Mouse (Mus musculus): ENCODE data around the gene Sh3bp5l.
"Not testable (repeated sequence)": the region's sequence is repeated elsewhere in the genome, so short reads cannot be mapped to it uniquely, and the experiment has no call there.

Sh3bp5l gene

DNA sequence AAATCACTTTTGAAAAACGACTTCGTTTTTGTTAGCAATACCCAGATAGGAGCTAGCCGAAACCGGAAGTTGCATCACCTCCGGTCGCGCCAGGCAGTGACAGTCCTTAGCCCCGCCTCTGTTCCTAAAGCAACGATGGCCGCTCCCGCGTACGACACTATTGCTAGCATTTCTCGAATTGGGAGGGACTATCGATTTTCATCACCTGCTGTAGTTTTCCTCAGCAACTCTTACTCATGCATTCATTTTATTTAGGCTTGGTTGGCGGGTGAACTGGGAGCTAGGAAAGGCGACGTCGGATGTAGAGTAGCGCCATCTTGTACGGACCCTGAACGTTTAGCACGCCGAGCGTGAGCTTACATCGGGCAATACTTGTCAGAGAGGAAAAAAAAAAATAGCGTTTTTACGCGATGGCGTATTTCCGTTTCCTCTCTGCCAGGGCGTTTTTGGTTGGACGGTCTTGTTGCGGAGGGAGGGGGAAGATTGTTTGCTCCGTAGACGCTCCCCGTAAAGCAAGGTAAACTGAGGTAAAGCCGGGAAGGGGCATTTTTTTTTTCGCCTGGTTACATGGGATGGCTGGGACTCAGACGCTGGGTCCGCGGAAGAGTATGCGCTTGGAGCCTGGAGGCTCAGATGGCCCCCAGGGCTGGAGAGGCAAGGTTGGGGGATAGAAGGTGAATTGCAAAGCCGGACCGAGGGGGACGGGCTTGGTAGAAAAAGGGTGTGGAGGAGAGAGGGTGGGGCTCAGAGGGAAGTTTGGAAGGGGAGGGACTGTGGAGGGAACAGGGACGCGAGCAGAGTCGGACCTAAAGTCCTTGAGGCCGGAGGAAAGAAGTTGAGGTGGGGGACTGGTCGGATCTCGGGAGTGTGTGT lies at the start of gene Sh3bp5l, which contains the start of gene Zfp672:
Gene Sh3bp5l (plus strand): TSS at position 449 of the 873 bp plus-strand sequence.
Gene Zfp672 (minus strand): TSS at position 64 of the 873 bp plus-strand sequence.
- ATAC-seq (ENCODE audit: low TSS enrichment): peak; percentile 95

DNA sequence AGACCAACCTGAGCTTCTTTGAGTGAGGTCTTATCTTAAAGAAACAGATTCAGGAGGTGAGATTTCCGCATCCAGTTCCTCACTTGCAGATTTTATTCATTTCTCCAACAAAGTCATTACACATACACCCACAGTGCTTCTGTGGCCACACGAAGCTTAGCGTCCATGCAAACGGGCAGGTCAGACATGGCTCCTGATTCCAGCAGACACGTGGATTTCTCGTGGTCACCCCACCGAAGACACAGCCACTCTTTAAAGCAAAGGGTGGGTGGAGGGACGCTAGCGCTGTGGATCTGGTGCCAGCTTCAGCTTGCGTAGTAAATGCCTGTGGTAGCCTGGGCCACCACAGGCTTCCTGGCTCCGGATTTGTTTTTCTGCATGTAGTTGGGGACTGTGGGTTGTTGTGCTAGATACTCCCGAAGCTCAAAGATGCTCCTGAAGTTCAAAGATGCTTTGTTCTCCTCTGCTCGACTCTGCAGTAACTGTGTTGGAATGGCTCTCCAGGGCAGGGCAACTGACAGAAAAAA lies 48.5 kb upstream of the Sh3bp5l start:
- no peak for ATAC-seq (ENCODE audit: low TSS enrichment)

DNA sequence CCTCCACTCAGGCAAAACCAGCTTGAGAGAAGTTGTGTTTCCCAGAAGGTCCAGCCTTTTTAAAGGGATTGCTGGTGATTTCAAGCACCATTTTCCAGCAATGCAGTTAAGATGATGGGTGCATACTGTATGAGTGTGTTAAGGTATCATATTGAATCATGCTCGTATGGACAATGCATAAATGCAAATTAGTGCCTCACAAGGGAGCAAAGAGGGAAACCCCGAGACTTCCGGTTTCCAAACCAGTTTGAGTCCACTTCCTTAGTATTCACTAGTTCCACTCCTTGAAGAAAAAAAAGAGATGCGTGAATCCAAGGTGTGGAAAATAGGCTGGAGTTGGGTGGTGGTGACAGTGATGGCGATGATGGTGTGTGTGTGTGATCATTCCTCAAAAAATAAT lies 48.0 kb upstream of the Sh3bp5l start:
- ATAC-seq (ENCODE audit: low TSS enrichment): no peak

GRCm38 (mm10) chr11:58289992-58290682 lies 40.4 kb upstream of the Sh3bp5l start:
- ATAC-seq (ENCODE audit: low TSS enrichment): no peak

- no peak for ATAC-seq (ENCODE audit: low TSS enrichment)
These were observed 39.7 kb upstream of the Sh3bp5l start for GRCm38 (mm10) chr11:58290812-58291211.

- ATAC-seq (ENCODE audit: low TSS enrichment): no peak
These were observed 37.7 kb upstream of the Sh3bp5l start for GRCm38 (mm10) chr11:58292791-58293190.

GRCm38 (mm10) chr11:58297396-58297795 lies 33.1 kb upstream of the Sh3bp5l start:
- no peak for ATAC-seq (ENCODE audit: low TSS enrichment)

GRCm38 (mm10) chr11:58301057-58301456 lies 29.5 kb upstream of the Sh3bp5l start:
- ATAC-seq (ENCODE audit: low TSS enrichment): peak; percentile 39

GRCm38 (mm10) chr11:58301837-58302754 lies 28.4 kb upstream of the Sh3bp5l start:
- peak; percentile 75 for ATAC-seq (ENCODE audit: low TSS enrichment)

- ATAC-seq (ENCODE audit: low TSS enrichment): no peak
These were observed 27.6 kb upstream of the Sh3bp5l start for GRCm38 (mm10) chr11:58302774-58303445.

GRCm38 (mm10) chr11:58303594-58303993 lies 26.9 kb upstream of the Sh3bp5l start:
- ATAC-seq (ENCODE audit: low TSS enrichment): no peak

- ATAC-seq (ENCODE audit: low TSS enrichment): not testable (repeated sequence)
These were observed 25.2 kb upstream of the Sh3bp5l start for GRCm38 (mm10) chr11:58305299-58305698.

DNA sequence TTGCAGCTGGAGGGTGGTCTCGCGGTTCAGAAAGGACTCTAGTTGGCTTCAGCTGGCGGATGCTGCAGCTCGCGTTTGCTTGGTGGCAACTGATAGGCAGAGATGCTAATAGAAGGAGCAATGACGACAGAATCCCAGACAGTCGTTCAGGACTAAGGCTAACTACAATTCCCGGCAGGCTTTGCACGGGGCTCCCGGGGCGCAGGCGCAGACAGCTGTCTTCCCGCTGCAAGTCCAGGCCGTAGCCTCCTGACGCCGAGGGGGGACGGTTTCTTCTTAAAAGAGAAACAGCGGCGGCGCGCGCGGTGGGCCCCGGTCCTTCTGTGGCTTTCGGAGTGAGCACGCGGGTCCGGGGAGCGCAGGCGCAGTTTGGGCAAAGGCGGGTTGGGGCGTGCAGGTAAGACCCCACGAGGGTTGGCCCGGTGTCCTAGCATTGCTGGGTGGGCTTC lies 23.6 kb upstream of the Sh3bp5l start, which contains the start of gene Zfp692:
Gene Zfp692 (plus strand): TSS at position 210 of the 449 bp plus-strand sequence.
- ATAC-seq (ENCODE audit: low TSS enrichment): peak; percentile 80

DNA sequence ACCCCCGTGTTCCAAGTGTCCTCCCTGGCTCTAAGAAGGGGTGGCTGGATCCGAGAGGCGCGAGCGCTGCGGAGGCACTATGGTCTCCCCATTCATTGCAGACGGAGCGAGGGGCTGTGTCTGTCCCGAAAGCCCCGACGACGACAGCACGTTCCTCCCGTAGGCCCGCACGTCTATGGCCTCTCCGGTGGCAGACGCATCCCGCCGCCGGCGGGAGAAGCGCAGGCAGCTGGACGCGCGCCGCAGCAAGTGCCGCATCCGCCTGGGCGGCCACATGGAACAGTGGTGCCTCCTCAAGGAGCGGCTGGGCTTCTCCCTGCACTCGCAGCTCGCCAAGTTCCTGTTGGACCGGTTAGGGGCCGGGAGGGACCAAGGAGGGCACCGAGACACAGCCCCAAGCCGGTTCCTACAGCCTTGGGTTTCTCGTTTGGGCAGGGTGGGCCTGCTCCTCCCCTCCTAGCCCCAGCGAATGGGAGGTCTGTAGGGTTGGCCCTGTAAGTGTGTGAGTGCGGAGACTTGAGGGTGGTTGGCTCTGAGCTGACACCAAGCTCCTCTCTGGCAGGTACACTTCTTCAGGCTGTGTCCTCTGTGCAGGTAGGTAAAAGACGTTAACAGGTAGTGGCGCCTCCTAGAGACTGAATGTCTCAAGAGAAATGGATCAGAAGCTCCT lies 23.0 kb upstream of the Sh3bp5l start:
- peak; percentile 44 for ATAC-seq (ENCODE audit: low TSS enrichment)

DNA sequence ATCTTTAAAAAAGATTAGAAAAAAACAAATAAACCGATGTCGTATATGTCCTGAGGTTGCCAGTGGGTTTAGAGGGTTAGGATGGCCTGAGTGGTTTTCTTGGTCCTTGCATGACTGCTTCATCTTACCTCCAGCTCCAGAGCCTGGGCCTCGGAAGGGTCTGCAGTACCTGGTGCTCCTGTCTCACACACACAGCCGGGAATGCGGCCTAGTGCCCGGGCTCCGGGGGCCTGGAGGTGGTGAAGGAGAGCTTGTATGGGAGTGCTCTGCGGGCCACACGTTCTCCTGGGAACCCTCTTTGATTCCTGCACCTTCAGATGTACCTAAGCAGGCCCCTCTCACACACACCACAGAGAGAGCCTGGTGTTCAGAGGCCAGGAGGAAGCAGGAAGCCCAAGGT lies 21.9 kb upstream of the Sh3bp5l start:
- no peak for ATAC-seq (ENCODE audit: low TSS enrichment)

GRCm38 (mm10) chr11:58314069-58314468 lies 16.5 kb upstream of the Sh3bp5l start:
- peak; percentile 45; the same call in 1 of the 2 replicates for ATAC-seq (ENCODE audit: low TSS enrichment)

GRCm38 (mm10) chr11:58315536-58316168 lies 14.9 kb upstream of the Sh3bp5l start:
- ATAC-seq (ENCODE audit: low TSS enrichment): no peak

DNA sequence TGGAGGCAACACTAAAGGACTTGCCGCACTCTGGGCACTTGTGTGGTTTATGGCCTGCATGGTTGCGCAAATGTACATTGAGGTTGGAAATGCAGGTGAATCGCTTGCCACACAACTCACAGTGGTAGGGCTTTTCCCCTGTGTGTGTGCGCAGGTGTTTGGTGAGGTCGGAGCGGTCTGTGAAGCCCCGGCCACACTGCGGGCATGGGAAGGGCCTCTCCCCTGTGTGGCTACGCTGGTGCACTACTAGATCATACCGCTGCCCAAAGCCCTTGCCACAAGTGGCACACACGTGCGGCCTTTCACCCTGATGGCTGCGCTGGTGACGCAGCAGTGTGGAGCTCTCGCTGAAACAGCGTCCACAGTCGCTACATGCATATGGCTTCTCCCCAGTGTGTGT lies 14.2 kb upstream of the Sh3bp5l start:
- ATAC-seq (ENCODE audit: low TSS enrichment): no peak

DNA sequence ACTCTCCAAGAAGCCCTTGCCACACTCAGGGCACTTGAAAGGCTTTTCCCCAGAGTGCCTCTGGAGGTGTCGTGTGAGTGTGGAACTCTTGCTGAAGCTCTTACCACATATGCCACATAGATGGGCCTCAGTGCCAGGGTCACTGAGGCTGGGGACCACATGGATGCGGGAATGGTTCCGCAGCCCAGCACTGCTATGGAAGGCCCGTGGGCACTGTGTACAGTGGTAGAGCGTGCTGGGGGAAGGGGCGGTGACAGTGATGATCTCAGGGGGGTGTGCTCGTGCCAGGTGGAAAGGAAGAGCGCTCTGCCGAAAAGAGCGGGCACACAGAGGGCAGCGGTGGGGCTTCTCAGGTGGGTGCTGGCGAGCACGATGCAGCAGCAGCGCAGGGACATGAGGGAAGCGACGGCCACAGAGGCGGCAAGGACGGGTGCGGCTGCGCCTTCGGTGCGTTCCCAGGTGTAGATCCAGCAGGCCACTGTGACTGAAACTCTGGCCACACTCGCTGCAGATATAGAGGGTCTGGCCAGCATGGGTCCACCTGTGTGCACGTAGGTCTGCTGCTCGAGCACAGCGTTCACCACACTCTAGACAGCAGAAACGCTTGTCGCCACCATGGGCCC lies 13.6 kb upstream of the Sh3bp5l start:
- ATAC-seq (ENCODE audit: low TSS enrichment): no peak
